Mouse (Mus musculus) embryo, embryonic 10 days (tissue): ENCODE data around the gene Prtn3.
A peak's percentile ranks its signal among the peaks of the same experiment; 100 is the strongest.

Source experiments
- DNase-seq: peaks from one replicate; pipeline ENCODE4 v3.0.0-alpha.2; 2015; ENCODE audit warnings: low spot score

The Prtn3 gene

GRCm38 (mm10) chr10:79909092-79909922 is 35.0 kb downstream of the Prtn3 start:
- DNase-seq, result peak; percentile 50

- DNase-seq, result no peak
Measured at GRCm38 (mm10) chr10:79910556-79910955, 36.3 kb downstream of the Prtn3 start, which contains the start of gene Gm26602. TSS of gene Gm26602 (plus strand) at chr10:79910856.

- no peak for DNase-seq
Measured at GRCm38 (mm10) chr10:79912412-79912811, 38.1 kb downstream of the Prtn3 start.

GRCm38 (mm10) chr10:79914131-79914947 is 40.1 kb downstream of the Prtn3 start:
- DNase-seq, result no peak

- DNase-seq, result no peak
Measured at GRCm38 (mm10) chr10:79914948-79915596, 40.8 kb downstream of the Prtn3 start.

GRCm38 (mm10) chr10:79916081-79916480 is 41.8 kb downstream of the Prtn3 start:
- DNase-seq, result no peak

- DNase-seq, result peak; percentile 83
Measured at GRCm38 (mm10) chr10:79916808-79917531, 42.7 kb downstream of the Prtn3 start, which contains the start of gene Kiss1r. TSS of gene Kiss1r (plus strand) at chr10:79916971.

GRCm38 (mm10) chr10:79917532-79918100 is 43.3 kb downstream of the Prtn3 start:
- no peak for DNase-seq

GRCm38 (mm10) chr10:79918231-79919078 is 44.2 kb downstream of the Prtn3 start:
- no peak for DNase-seq

GRCm38 (mm10) chr10:79919251-79919849 is 45.1 kb downstream of the Prtn3 start:
- DNase-seq, result peak; percentile 17

GRCm38 (mm10) chr10:79920056-79920890 is 46.0 kb downstream of the Prtn3 start:
- peak; percentile 49 for DNase-seq

- DNase-seq, result peak; percentile 11
Measured at GRCm38 (mm10) chr10:79920958-79921535, 46.8 kb downstream of the Prtn3 start, which contains the start of gene R3hdm4. TSS of gene R3hdm4 (minus strand) at chr10:79921208.

- DNase-seq, result peak; percentile 55
Measured at GRCm38 (mm10) chr10:79921572-79921971, 47.3 kb downstream of the Prtn3 start.

- DNase-seq, result peak; percentile 83
Measured at GRCm38 (mm10) chr10:79924998-79925784, 50.9 kb downstream of the Prtn3 start.

GRCm38 (mm10) chr10:79925785-79926490 is 51.7 kb downstream of the Prtn3 start:
- no peak for DNase-seq

GRCm38 (mm10) chr10:79926491-79927323 is 52.4 kb downstream of the Prtn3 start, which contains the start of gene Arid3a:
TSS of gene Arid3a (plus strand) at chr10:79927043.
- peak; percentile 95 for DNase-seq
